Mouse (Mus musculus) embryonic facial prominence, embryonic 11.5 days (tissue): ENCODE measurements around the gene Cib2. TPM values are rescaled to one million over a fixed set of nuclear protein-coding genes. Genes with fewer than 3 reads are reported as not detected.

Source experiments
- ATAC-seq: fragments of 200-750 bp; cut with Nextera tagmentation; replicated peaks from 2 replicates; pipeline ENCODE4 v1.8.0; 2017; ENCODE audit warnings: low read depth; ENCODE audit not compliant: insufficient number of reproducible peaks, low FRiP score, low TSS enrichment
- DNase-seq: peaks from one replicate; pipeline ENCODE4 v3.0.0-alpha.2; 2015; ENCODE audit warnings: low spot score
- H3K27ac ChIP-seq: fragments of 300-500 bp; sonication (generic); replicated peaks from 2 replicates; pipeline ENCODE4 v1.5.1; 2014; ENCODE audit warnings: mild to moderate bottlenecking, low read depth, low read length, control low read depth
- H3K27me3 ChIP-seq: fragments of 300-500 bp; sonication (generic); 2 replicates; pipeline ENCODE4 v1.6.1; 2014; ENCODE audit warnings: mild to moderate bottlenecking, low read length, moderate library complexity, mixed read lengths; ENCODE audit not compliant: control insufficient read depth, insufficient read depth
- H3K36me3 ChIP-seq: fragments of 300-500 bp; sonication (generic); replicated peaks from 2 replicates; pipeline ENCODE4 v1.6.1; 2014; ENCODE audit warnings: low read depth, mild to moderate bottlenecking, low read length, moderate library complexity, mixed read lengths; ENCODE audit not compliant: control insufficient read depth, insufficient read depth
- H3K4me1 ChIP-seq: fragments of 300-500 bp; sonication (generic); 2 replicates; pipeline ENCODE4 v1.6.1; 2014; ENCODE audit warnings: low read length, mixed read lengths; ENCODE audit not compliant: control insufficient read depth, insufficient read depth
- H3K4me2 ChIP-seq: fragments of 300-500 bp; sonication (generic); 2 replicates; pipeline ENCODE4 v1.6.1; 2014; ENCODE audit warnings: low read depth, mild to moderate bottlenecking, control low read depth, low read length, moderate library complexity
- H3K4me3 ChIP-seq: fragments of 300-500 bp; sonication (generic); 2 replicates; pipeline ENCODE4 v1.5.1; 2014; ENCODE audit warnings: low read depth, low read length, control low read depth
- H3K9ac ChIP-seq: fragments of 300-500 bp; sonication (generic); replicated peaks from 2 replicates; pipeline ENCODE4 v1.6.1; 2014; ENCODE audit warnings: mild to moderate bottlenecking, control low read depth, low read length
- H3K9me3 ChIP-seq: fragments of 300-500 bp; sonication (generic); replicated peaks from 2 replicates; pipeline ENCODE4 v1.6.1; 2016; ENCODE audit warnings: mild to moderate bottlenecking, low read length, inconsistent platforms, mixed read lengths; ENCODE audit not compliant: control insufficient read depth
- WGBS: fragments of 180-500 bp; shearing (Covaris S2); extraction: QIAGEN DNeasy Blood & Tissue Kit; methylation state at CpG from one replicate; pipeline ENCODE4 v1.1.7; 2014; 5-methylcytosine and 5-hydroxymethylcytosine counted together
- polyA plus RNA-seq: library from polyadenylated mRNA; unstranded; fragments of >200 nt; fragmentation: Nextera tagmentation; extraction: Ambion mirVana; gene quantifications from 2 replicates; pipeline ENCODE4 v1.2.1, GENCODE M21; 2014

Gene Cib2
- polyA plus RNA-seq, 1 experiment from 2014 or later, result 17.6 TPM

- H3K4me2 ChIP-seq, result no peak overlapping the region
- no peaks in the 10 kb centered on the region for H3K27me3 ChIP-seq
- H3K36me3 ChIP-seq, result no peaks in the 10 kb centered on the region
- ATAC-seq (no peak), DNase-seq (no peak)
- 80% methylated on average over 5 of the region's 5 CpGs for WGBS
- no peak overlapping the region for H3K4me3 ChIP-seq
- H3K27ac ChIP-seq, result no peak overlapping the region
- H3K9me3 ChIP-seq, result no peaks in the 10 kb centered on the region
- no peak overlapping the region for H3K9ac ChIP-seq
- no peaks in the 10 kb centered on the region for H3K4me1 ChIP-seq
Observed at GRCm38 (mm10) chr9:54540801-54541200, 19.2 kb downstream of the Cib2 start.

GRCm38 (mm10) chr9:54538684-54539083, 21.3 kb downstream of the Cib2 start, which contains the start of gene Sh2d7:
Sh2d7 (plus strand) TSS chr9:54538984.
- Histone ChIP-seq H3K4me3 (no peak within 1 kb of the TSS), H3K4me1 (no peaks in the 10 kb centered on the region), H3K4me2 (no peak within 1 kb of the TSS), H3K9ac (no peak within 1 kb of the TSS), H3K9me3 (no peaks in the 10 kb centered on the region), H3K27ac (no peak within 1 kb of the TSS), H3K36me3 (no peaks in the 10 kb centered on the region), H3K27me3 (no peaks in the 10 kb centered on the region)
- DNase-seq (no peak), ATAC-seq (no peak)
- WGBS, result 92% methylated on average over 14 of the region's 14 CpGs

GRCm38 (mm10) chr9:54538244-54538643, 21.8 kb downstream of the Cib2 start:
- H3K27ac ChIP-seq, result no peak overlapping the region
- no peak for ATAC-seq
- no peaks in the 10 kb centered on the region for H3K4me1 ChIP-seq
- no peak for DNase-seq
- H3K27me3 ChIP-seq, result no peaks in the 10 kb centered on the region
- H3K36me3 ChIP-seq, result no peaks in the 10 kb centered on the region
- 93% methylated on average over 3 of the region's 3 CpGs for WGBS
- H3K4me2 ChIP-seq, result no peak overlapping the region
- no peak overlapping the region for H3K4me3 ChIP-seq
- no peak overlapping the region for H3K9ac ChIP-seq
- no peaks in the 10 kb centered on the region for H3K9me3 ChIP-seq

- H3K4me1 ChIP-seq, result no peaks in the 10 kb centered on the region
- DNase-seq, result no peak
- H3K4me3 ChIP-seq, result no peak overlapping the region
- H3K36me3 ChIP-seq, result no peaks in the 10 kb centered on the region
- H3K27ac ChIP-seq, result no peak overlapping the region
- H3K9me3 ChIP-seq, result no peaks in the 10 kb centered on the region
- H3K4me2 ChIP-seq, result no peak overlapping the region
- H3K9ac ChIP-seq, result no peak overlapping the region
- ATAC-seq, result no peak
- no peaks in the 10 kb centered on the region for H3K27me3 ChIP-seq
- 82% methylated on average over 3 of the region's 3 CpGs for WGBS
Observed at GRCm38 (mm10) chr9:54537480-54537879, 22.5 kb downstream of the Cib2 start.

GRCm38 (mm10) chr9:54537030-54537429, 23.0 kb downstream of the Cib2 start:
- Histone ChIP-seq H3K4me2 (no peak overlapping the region), H3K9ac (no peak overlapping the region), H3K4me1 (no peaks in the 10 kb centered on the region), H3K9me3 (no peaks in the 10 kb centered on the region), H3K4me3 (no peak overlapping the region), H3K36me3 (no peaks in the 10 kb centered on the region), H3K27me3 (no peaks in the 10 kb centered on the region), H3K27ac (no peak overlapping the region)
- no peak for ATAC-seq
- DNase-seq, result no peak
- 58% methylated on average over 4 of the region's 4 CpGs for WGBS

- Histone ChIP-seq H3K4me3 (no peak overlapping the region), H3K36me3 (no peaks in the 10 kb centered on the region), H3K4me1 (no peaks in the 10 kb centered on the region), H3K27me3 (no peaks in the 10 kb centered on the region), H3K9ac (no peak overlapping the region), H3K4me2 (no peak overlapping the region), H3K9me3 (no peaks in the 10 kb centered on the region), H3K27ac (no peak overlapping the region)
- no peak for ATAC-seq
- DNase-seq, result no peak
- 84% methylated on average over 7 of the region's 7 CpGs for WGBS
Observed at GRCm38 (mm10) chr9:54536236-54536635, 23.8 kb downstream of the Cib2 start.

- no peak for DNase-seq
- no peaks in the 10 kb centered on the region for H3K36me3 ChIP-seq
- H3K4me2 ChIP-seq, result no peak overlapping the region
- no peaks in the 10 kb centered on the region for H3K27me3 ChIP-seq
- ATAC-seq, result no peak
- no peak overlapping the region for H3K4me3 ChIP-seq
- H3K9me3 ChIP-seq, result no peaks in the 10 kb centered on the region
- H3K4me1 ChIP-seq, result no peaks in the 10 kb centered on the region
- 78% methylated on average over 5 of the region's 5 CpGs for WGBS
- no peak overlapping the region for H3K9ac ChIP-seq
- no peak overlapping the region for H3K27ac ChIP-seq
Observed at GRCm38 (mm10) chr9:54533975-54534374, 26.0 kb downstream of the Cib2 start.

- no peaks in the 10 kb centered on the region for H3K27me3 ChIP-seq
- DNase-seq, result no peak
- no peak for ATAC-seq
- no peak overlapping the region for H3K27ac ChIP-seq
- no peaks in the 10 kb centered on the region for H3K9me3 ChIP-seq
- WGBS, result 89% methylated on average over 2 of the region's 2 CpGs
- H3K4me1 ChIP-seq, result no peaks in the 10 kb centered on the region
- H3K36me3 ChIP-seq, result no peaks in the 10 kb centered on the region
- no peak overlapping the region for H3K4me3 ChIP-seq
- H3K9ac ChIP-seq, result no peak overlapping the region
- H3K4me2 ChIP-seq, result no peak overlapping the region
Observed at GRCm38 (mm10) chr9:54532926-54533325, 27.1 kb downstream of the Cib2 start.
